Mouse (Mus musculus): Measurements from ENCODE around the gene Pxt1.
A peak's percentile ranks its signal among the peaks of the same experiment; 100 is the strongest.

- TF ChIP-seq POLR2A (IDR thresholded peaks at IDR 0.05; ENCODE audit: insufficient read depth, low read depth, low read length) (peak; percentile 99), CTCF (IDR thresholded peaks at IDR 0.05; ENCODE audit: insufficient read depth, low read depth, low read length) (no peak)
These were observed 8.5 kb upstream of the Pxt1 start, which contains the start of gene Kctd20 for GRCm38 (mm10) chr17:28951831-28952799.

Data from olfactory bulb, adult 2 months (tissue).